Mouse (Mus musculus): Measurements from ENCODE around the gene Dusp2. TPM values are rescaled to one million over a fixed set of nuclear protein-coding genes. Genes with fewer than 3 reads are reported as not detected.

Gene Dusp2
- polyA plus RNA-seq, 1 experiment from 2014 or later = 6.7 TPM

DNA sequence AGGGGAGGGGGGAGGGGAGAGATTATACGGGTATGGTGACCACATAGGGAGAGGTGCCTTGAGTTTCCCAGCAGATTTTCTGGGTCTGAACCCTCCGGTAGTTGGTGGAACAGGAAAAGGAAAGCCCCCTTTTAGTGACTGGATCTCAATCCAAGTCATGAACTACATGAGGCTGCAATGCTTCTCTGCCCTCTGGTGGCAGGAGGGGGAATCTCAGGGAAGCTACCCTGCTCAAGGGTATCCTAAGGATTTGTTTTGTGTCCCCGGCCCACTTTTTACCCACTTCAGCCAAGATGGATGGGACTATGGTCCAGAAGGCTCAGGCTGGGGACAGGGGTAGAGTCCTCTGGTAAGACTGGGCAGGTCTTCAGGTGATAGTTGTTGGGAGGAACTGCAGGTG, 5.2 kb downstream of the Dusp2 start:
- ATAC-seq (ENCODE audit: insufficient number of reproducible peaks, insufficient read depth, low FRiP score, low TSS enrichment, low read depth) = no peak
- H3K27ac ChIP-seq = no peak overlapping the region
- 12% methylated on average over 3 of the region's 3 CpGs for WGBS
- no peaks in the 10 kb centered on the region for H3K9me3 ChIP-seq
- no peaks in the 10 kb centered on the region for H3K4me1 ChIP-seq
- H3K9ac ChIP-seq = no peak overlapping the region
- H3K36me3 ChIP-seq = no peaks in the 10 kb centered on the region
- H3K4me3 ChIP-seq = no peak overlapping the region
- H3K27me3 ChIP-seq = peaks cover 23% of the 10 kb centered on the region
- no peak overlapping the region for H3K4me2 ChIP-seq

DNA sequence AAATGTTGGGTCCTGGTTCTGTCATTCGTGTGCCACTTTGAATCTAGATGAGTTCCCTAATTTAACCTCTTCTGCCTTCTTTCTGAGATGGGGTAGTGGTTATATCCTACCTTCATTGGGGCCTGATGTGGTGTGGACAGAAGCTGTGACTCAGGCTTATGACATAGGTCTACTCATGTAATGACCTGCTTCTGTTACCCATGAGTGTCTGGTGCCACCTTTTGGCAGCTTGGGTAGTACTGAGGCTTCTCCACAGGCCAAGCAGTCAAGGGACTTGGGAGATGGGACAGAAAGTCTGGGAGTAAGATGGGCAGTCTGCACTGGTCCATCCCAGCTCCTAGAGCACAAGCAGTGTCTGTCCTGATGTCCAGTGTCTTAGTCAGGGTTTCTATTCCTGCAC, 10.4 kb downstream of the Dusp2 start:
- Histone ChIP-seq H3K9ac (no peak overlapping the region), H3K27ac (no peak overlapping the region), H3K4me3 (no peak overlapping the region), H3K36me3 (no peaks in the 10 kb centered on the region), H3K27me3 (peaks cover 7% of the 10 kb centered on the region; the same call in 1 of the 2 replicates), H3K4me1 (no peaks in the 10 kb centered on the region), H3K4me2 (no peak overlapping the region), H3K9me3 (no peaks in the 10 kb centered on the region)
- no peak for ATAC-seq (ENCODE audit: insufficient number of reproducible peaks, insufficient read depth, low FRiP score, low TSS enrichment, low read depth)
- WGBS = 71% methylated on average over 1 of the region's 1 CpGs

DNA sequence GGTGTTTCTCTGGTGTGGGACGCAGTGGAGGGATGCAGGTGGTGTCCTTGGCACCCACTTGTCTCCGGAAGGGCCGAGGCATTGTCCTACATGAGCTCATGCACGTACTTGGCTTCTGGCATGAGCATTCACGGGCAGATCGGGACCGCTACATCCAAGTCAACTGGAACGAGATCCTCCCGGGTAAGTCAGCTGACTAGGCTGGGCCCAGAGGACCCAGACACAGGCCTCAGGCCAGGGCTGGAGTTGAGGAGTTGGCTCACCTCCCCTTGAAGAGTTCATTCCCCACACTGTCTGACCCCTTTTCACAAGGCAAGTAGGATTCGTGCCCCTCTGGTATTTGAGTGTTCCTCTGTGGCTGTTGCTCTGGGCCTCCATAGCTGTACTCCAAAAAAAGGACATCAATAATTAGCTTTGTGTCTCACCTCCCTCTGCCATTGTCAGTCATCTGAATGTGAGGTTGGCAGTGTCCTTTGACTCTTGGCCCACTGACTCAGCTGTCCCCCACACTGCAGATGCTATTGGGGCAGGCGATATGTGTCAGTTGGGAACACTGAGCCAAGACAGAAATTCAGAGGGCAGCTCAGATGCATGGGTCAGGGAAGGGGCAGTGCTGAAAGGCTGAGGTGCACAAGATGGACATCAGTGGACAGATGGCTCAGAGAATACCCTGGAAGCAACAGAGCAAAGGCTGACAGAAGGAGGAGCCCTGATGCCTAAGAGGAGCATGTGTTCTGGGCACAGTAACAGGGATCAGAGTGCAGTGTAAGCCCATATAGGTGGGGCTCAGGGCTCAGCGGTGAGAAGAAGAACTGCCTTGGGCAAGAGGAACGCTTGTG, 11.4 kb downstream of the Dusp2 start:
- Histone ChIP-seq H3K36me3 (no peaks in the 10 kb centered on the region), H3K4me3 (no peak overlapping the region), H3K4me2 (no peak overlapping the region), H3K9me3 (no peaks in the 10 kb centered on the region), H3K27ac (no peak overlapping the region), H3K4me1 (no peaks in the 10 kb centered on the region), H3K9ac (no peak overlapping the region), H3K27me3 (peaks cover 7% of the 10 kb centered on the region; the same call in 1 of the 2 replicates)
- 80% methylated on average over 13 of the region's 13 CpGs for WGBS
- no peak for ATAC-seq (ENCODE audit: insufficient number of reproducible peaks, insufficient read depth, low FRiP score, low TSS enrichment, low read depth)

DNA sequence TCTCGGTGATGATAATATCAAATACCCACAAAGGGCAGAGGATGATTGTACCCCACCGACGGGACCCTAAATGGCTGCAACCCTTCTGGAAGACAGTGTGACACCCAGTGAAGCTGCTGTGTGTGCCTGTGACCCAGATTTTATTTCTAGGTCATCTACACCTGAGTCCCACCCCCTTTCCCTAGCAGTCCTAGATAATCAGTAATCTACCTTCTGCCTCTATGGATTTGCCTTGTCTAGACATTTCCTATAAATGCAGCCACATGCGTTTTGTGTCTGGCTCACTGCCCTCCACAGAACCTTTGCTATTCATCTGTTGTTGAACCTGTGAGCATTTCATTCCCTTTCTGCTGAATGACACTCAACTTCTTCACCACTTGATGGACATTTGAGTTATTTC, 17.9 kb downstream of the Dusp2 start:
- no peaks in the 10 kb centered on the region for H3K9me3 ChIP-seq
- H3K27ac ChIP-seq = no peak overlapping the region
- no peaks in the 10 kb centered on the region for H3K4me1 ChIP-seq
- 79% methylated on average over 4 of the region's 4 CpGs for WGBS
- H3K4me3 ChIP-seq = no peak overlapping the region
- H3K4me2 ChIP-seq = no peak overlapping the region
- H3K27me3 ChIP-seq = peaks cover 39% of the 10 kb centered on the region
- ATAC-seq (ENCODE audit: insufficient number of reproducible peaks, insufficient read depth, low FRiP score, low TSS enrichment, low read depth) = no peak
- no peak overlapping the region for H3K9ac ChIP-seq
- H3K36me3 ChIP-seq = no peaks in the 10 kb centered on the region

DNA sequence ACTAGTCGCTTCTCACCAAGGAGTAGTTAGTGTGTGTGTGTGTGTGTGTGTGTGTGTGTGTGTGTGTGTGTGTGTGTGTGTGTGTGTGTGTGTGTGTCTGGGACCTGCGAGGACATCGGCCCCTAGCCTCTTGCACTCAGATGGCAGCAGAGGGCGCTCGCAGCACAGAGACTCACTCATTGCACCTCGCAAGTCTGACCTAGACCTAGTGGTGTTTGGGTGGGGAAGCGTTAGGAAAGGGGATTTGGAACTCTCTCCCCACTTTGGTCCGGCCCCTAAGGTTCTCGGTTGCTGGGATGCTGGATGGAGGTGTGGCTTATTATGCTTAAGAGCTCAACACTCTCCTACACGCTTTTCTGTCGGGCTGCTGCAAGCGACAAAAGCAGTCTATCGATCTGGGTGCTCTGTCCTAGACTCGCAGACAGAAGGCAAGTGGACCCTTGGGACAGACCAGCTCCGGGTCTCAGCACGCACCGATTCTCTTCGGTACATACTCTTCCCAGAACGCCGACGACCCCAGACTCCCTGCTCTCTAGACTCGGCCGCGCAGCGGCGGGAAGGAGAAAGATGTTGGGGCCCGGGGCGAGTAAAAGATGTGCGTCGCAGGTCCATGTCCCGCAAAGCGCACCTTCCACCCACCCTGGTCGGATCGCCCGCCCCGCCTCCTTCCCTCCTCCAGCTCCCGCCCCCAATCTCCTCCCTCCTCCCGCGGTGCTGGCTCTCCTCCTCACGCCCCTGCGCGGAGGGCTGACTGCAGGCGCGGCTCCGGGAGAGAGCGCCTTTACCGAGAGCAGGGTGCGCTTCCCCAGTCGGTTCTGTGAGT, 26.7 kb downstream of the Dusp2 start, which contains the start of gene Adra2b:
Gene Adra2b (plus strand): TSS at position 750 of the 823 bp plus-strand sequence.
- peak; percentile 44; the same call in 1 of the 2 replicates for ATAC-seq (ENCODE audit: insufficient number of reproducible peaks, insufficient read depth, low FRiP score, low TSS enrichment, low read depth)
- peak within 1 kb of the TSS; percentile 50 for H3K4me3 ChIP-seq
- under 1% methylated on average over 49 of the region's 49 CpGs for WGBS
- peaks cover 11% of the 10 kb centered on the region for H3K4me1 ChIP-seq
- no peaks in the 10 kb centered on the region for H3K9me3 ChIP-seq
- peak within 1 kb of the TSS; percentile 81 for H3K4me2 ChIP-seq
- H3K27ac ChIP-seq = no peak within 1 kb of the TSS
- H3K9ac ChIP-seq = peak within 1 kb of the TSS; percentile 59
- peaks cover 93% of the 10 kb centered on the region for H3K27me3 ChIP-seq
- no peaks in the 10 kb centered on the region for H3K36me3 ChIP-seq

DNA sequence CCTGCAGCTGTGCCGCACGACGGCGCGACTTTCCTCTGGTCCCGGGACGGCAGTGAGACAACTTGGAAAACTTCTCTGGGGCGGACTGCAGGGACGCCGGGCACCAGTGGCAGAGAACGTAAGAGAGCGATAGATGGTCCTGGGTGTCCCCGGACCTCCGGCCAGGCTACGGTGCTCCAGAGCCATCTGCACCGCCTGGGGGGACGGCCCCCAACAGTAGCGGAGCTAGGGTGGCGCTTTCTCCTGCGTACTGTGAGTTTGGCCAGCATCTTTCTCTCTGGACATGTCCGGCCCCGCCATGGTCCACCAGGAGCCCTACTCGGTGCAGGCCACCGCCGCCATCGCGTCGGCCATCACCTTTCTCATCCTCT, 27.3 kb downstream of the Dusp2 start:
- peaks cover 11% of the 10 kb centered on the region for H3K4me1 ChIP-seq
- H3K27ac ChIP-seq = no peak overlapping the region
- ATAC-seq (ENCODE audit: insufficient number of reproducible peaks, insufficient read depth, low FRiP score, low TSS enrichment, low read depth) = no peak
- peak overlapping the region; percentile 50 for H3K4me3 ChIP-seq
- H3K4me2 ChIP-seq = peak overlapping the region; percentile 81
- no peaks in the 10 kb centered on the region for H3K9me3 ChIP-seq
- H3K9ac ChIP-seq = peak overlapping the region; percentile 59
- WGBS = under 1% methylated on average over 28 of the region's 28 CpGs
- peaks cover 89% of the 10 kb centered on the region for H3K27me3 ChIP-seq
- H3K36me3 ChIP-seq = no peaks in the 10 kb centered on the region

DNA sequence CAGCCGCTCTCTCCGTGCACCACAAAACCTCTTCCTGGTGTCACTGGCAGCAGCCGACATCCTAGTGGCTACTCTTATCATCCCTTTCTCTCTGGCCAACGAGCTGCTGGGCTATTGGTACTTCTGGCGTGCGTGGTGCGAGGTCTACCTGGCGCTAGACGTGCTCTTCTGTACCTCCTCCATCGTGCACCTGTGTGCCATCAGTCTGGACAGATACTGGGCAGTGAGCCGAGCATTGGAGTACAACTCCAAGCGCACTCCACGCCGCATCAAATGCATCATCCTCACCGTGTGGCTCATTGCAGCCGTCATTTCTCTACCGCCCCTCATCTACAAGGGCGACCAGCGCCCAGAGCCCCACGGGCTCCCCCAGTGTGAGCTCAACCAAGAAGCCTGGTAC, 27.7 kb downstream of the Dusp2 start:
- no peak for ATAC-seq (ENCODE audit: insufficient number of reproducible peaks, insufficient read depth, low FRiP score, low TSS enrichment, low read depth)
- H3K9ac ChIP-seq = peak overlapping the region; percentile 59; the same call in 1 of the 2 replicates
- peak overlapping the region; percentile 50 for H3K4me3 ChIP-seq
- H3K27me3 ChIP-seq = peaks cover 85% of the 10 kb centered on the region
- WGBS = 5% methylated on average over 20 of the region's 20 CpGs
- H3K4me2 ChIP-seq = peak overlapping the region; percentile 81
- H3K4me1 ChIP-seq = peaks cover 11% of the 10 kb centered on the region
- no peaks in the 10 kb centered on the region for H3K9me3 ChIP-seq
- H3K27ac ChIP-seq = no peak overlapping the region
- H3K36me3 ChIP-seq = no peaks in the 10 kb centered on the region

DNA sequence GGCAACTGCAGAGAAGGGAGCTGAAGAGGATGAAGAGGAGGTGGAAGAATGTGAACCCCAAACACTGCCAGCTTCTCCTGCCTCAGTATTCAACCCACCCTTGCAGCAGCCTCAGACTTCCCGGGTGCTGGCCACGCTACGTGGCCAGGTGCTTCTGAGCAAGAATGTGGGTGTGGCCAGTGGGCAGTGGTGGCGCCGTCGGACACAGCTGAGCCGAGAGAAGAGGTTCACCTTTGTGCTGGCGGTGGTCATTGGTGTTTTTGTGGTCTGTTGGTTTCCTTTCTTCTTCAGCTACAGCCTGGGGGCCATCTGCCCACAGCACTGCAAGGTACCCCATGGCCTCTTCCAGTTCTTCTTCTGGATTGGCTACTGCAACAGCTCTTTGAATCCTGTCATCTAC, 28.5 kb downstream of the Dusp2 start:
- no peak overlapping the region for H3K4me2 ChIP-seq
- H3K27ac ChIP-seq = no peak overlapping the region
- no peaks in the 10 kb centered on the region for H3K36me3 ChIP-seq
- peaks cover 82% of the 10 kb centered on the region for H3K27me3 ChIP-seq
- H3K9ac ChIP-seq = 0 out of 2 replicates have a peak overlapping the region, but pooled peaks have one; percentile 59
- ATAC-seq (ENCODE audit: insufficient number of reproducible peaks, insufficient read depth, low FRiP score, low TSS enrichment, low read depth) = no peak
- WGBS = 9% methylated on average over 8 of the region's 8 CpGs
- no peaks in the 10 kb centered on the region for H3K9me3 ChIP-seq
- peak overlapping the region; percentile 50; the same call in 1 of the 2 replicates for H3K4me3 ChIP-seq
- peaks cover 11% of the 10 kb centered on the region for H3K4me1 ChIP-seq

DNA sequence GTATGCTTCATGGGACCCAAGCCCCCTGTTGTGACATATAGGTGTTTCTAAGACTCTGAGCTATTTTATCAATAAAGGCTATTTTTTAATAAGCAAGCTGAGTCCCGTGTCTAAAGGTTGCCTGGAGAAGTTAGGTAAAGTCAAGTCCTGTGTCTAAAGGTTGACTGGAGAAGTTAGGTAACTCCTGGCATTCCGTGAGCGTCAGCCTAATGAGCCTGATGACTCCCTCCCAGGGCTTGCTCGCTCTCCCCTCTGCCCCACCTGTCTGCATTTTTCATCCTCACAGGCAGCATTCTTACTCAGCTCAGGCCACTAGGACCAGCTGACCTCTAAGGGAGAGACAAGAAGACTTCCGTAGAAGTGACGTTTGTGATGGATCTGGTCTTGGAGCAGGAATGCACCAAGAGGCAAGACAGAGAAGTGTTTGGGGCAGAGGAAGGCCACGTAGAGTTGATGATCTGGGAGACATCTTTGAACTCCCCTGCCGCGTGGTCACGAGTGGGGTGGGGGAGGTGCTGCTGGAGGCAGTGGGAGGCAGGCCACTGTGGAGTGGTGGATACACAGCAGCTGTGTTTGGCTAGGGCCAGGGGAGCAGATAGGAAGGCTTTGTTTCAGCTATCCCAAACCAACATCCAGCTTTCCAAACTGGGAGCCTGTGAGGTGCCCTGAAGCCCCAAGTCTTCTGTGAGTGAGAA, 31.3 kb downstream of the Dusp2 start:
- Histone ChIP-seq H3K9me3 (no peaks in the 10 kb centered on the region), H3K9ac (no peak overlapping the region), H3K36me3 (no peaks in the 10 kb centered on the region), H3K4me3 (no peak overlapping the region), H3K27ac (no peak overlapping the region), H3K4me1 (peaks cover 11% of the 10 kb centered on the region), H3K27me3 (peaks cover 55% of the 10 kb centered on the region), H3K4me2 (no peak overlapping the region)
- WGBS = 60% methylated on average over 10 of the region's 10 CpGs
- ATAC-seq (ENCODE audit: insufficient number of reproducible peaks, insufficient read depth, low FRiP score, low TSS enrichment, low read depth) = no peak

DNA sequence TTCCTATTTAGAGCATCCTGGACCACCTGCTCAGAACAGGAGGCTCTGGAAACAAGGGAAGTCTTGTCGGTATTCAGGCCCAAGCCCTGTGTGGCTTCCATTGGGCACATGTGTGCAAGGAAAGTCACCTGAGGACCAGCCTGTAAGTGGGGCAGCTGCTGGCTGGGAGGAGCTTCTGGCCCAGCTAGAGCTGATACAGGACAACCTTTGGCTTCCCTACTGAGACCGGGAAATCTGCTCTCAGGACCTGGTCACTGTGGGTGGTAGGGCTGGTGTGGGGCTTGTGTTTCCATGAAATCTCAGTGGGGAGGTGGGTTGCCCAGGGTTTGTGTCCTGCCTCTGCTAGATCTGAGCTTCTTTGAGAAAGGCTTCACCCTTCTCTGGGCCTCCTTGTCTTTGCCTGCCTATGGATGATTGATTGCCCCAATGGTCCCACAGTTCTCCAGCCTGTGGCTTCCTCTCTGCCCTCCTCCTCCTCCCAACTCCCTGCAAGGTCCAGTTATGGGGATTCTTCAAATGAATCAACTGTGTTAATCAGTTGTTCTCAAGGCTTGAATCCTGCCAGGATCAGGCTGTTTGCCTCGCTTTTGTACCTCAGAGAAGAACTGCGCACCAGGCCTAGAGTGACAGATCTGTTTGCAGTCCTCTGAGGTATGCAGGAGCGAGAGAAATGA, 33.9 kb downstream of the Dusp2 start:
- Histone ChIP-seq H3K9me3 (no peaks in the 10 kb centered on the region), H3K4me1 (no peaks in the 10 kb centered on the region), H3K36me3 (no peaks in the 10 kb centered on the region), H3K9ac (no peak overlapping the region), H3K27me3 (peaks cover 29% of the 10 kb centered on the region), H3K27ac (no peak overlapping the region), H3K4me2 (no peak overlapping the region), H3K4me3 (no peak overlapping the region)
- no peak for ATAC-seq (ENCODE audit: insufficient number of reproducible peaks, insufficient read depth, low FRiP score, low TSS enrichment, low read depth)
- WGBS = 71% methylated on average over 5 of the region's 5 CpGs

All from embryonic facial prominence, embryonic 13.5 days (tissue).